Mouse (Mus musculus): ENCODE data around the gene Tardbp.

DNA sequence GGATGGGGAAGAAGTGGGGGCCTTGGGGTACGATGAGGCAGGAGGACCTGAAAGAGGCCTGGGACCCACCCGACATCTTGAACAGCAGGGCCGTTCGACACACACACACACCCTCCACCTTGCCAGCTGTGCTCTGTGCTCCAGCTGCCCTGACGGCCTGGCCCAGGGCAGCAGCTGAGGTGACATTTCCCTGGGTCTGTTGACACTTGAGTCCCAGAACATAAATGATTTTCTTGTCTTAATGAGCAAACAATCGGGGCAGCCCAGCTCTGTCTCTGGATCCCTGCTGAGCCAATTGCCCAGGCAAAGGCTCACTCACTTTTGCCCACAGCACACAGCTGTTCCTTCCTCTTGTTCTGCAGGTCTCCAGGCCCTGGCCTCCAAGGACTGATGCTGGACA, 37.2 kb upstream of the Tardbp start:
- TF ChIP-seq EP300 (IDR thresholded peaks at IDR 0.05; ENCODE audit: low read depth) (no peak), CTCF (IDR thresholded peaks at IDR 0.05; ENCODE audit: low read depth) (no peak)
